Mouse (Mus musculus): ENCODE data around the gene Npc2.

GRCm38 (mm10) chr12:84707804-84708203 is 65.1 kb downstream of the Npc2 start:
- no peak for TF ChIP-seq CTCF (IDR thresholded peaks at IDR 0.05; ENCODE audit: low read depth)
- TF ChIP-seq EP300 (IDR thresholded peaks at IDR 0.05; ENCODE audit: low read depth): no peak

Measured in heart, postnatal 0 days (tissue).